Mouse (Mus musculus) ES-E14 (cell line): Measurements from ENCODE around the gene Sh3bgrl.

ENCODE experiments used
- CHD2 ChIP-seq: IDR thresholded peaks from 2 replicates; pipeline ENCODE4 v1.6.1; 2014; ENCODE audit warnings: mild to moderate bottlenecking, low read depth, low read length, inconsistent platforms
- HCFC1 ChIP-seq: IDR thresholded peaks from 2 replicates; pipeline ENCODE4 v1.6.1; 2012; ENCODE audit warnings: low read length, inconsistent platforms, borderline replicate concordance; ENCODE audit not compliant: insufficient read depth
- MAFK ChIP-seq: IDR thresholded peaks from 2 replicates; pipeline ENCODE4 v1.6.1; 2014; ENCODE audit warnings: mild to moderate bottlenecking, low read depth, low read length, inconsistent platforms; ENCODE audit not compliant: insufficient read depth
- ZC3H11A ChIP-seq: IDR thresholded peaks from 2 replicates; pipeline ENCODE4 v1.6.1; 2012; ENCODE audit warnings: low read depth, mild to moderate bottlenecking, inconsistent platforms, low read length, borderline replicate concordance

DNA sequence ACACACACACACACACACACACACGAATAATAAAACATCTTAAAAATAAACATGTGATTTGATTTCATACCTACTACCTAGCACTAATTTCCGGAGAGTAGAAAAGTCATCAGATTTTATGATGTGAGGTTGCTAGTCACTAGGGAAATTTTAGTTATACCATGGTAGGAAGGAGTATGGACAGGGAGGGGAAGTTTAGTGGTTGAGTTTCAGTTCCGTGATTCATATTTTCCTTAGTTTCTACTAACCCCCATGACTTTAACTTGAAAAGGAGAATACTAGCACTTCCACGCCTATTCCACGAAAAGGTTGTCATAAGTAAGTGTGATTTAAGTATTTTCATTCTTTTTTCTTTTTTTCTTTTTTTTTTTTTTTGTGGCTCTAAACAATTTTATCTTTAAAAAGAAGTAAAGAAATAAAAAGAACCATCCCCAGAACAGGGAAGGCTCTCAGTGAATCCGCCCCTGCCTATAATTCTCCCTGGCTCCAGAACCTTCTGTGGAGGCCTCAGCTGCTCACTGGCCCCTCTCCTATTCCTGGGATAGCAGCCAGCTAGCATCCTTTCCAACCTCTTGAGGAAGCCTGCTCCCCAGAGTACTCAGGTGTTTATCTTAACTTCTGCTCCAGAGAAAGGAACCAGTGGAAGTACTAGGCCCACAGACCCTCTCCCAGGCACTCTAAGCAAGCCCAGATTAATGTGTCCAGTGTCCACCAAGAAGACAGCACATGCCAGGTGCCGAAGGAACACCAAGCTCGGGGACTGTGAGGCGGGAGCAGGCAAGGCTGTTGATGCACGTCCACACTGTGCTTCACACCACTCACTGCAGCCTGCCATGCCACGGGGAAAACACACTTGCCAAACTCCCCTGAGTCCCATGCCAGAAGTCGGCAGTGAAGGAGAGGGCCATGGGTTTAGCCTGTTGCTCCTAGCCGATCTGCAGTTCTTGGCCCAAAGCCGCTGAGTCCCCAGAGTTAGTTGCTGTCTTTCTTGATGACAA lies 25.0 kb downstream of the Sh3bgrl start:
- TF ChIP-seq HCFC1 (no peak), CHD2 (no peak), MAFK (no peak), ZC3H11A (no peak)
